Mouse (Mus musculus) CH12.LX (cell line): ENCODE results near the gene Il17f. TPM values are rescaled to one million over a fixed set of nuclear protein-coding genes. Genes with fewer than 3 reads are reported as not detected.

Experiments used
- DNase-seq: peaks from one replicate; pipeline ENCODE4 v3.0.0-alpha.2; 2013; ENCODE audit errors: extremely low read depth
- H3K27ac ChIP-seq: 2 replicates; pipeline ENCODE4 v1.5.1; 2012; ENCODE audit warnings: low read depth, mild to moderate bottlenecking, control low read depth, moderate library complexity; ENCODE audit not compliant: insufficient read depth
- H3K27me3 ChIP-seq: replicated peaks from 2 replicates; pipeline ENCODE3; 2012; ENCODE audit warnings: inconsistent platforms
- H3K36me3 ChIP-seq, 2 experiments: replicated peaks in 1 of 2; 2 replicates each; pipeline versions ENCODE3 to v1.6.1; 2012; ENCODE audit warnings: inconsistent platforms in 1 of 2, low read length in 1 of 2, mild to moderate bottlenecking in 1 of 2, mixed read lengths in 1 of 2, moderate library complexity in 1 of 2; ENCODE audit not compliant: control insufficient read depth in 1 of 2, insufficient read depth in 1 of 2
- H3K4me1 ChIP-seq, 2 experiments: 2 replicates each; pipeline ENCODE4 v1.6.1; 2012; ENCODE audit warnings: inconsistent platforms in 1 of 2, moderate library complexity in 1 of 2; ENCODE audit not compliant: insufficient read depth in 2 of 2, control insufficient read depth in 1 of 2
- H3K4me2 ChIP-seq: 2 replicates; pipeline ENCODE4 v1.6.1; 2012; ENCODE audit warnings: low read depth, mild to moderate bottlenecking, control low read depth; ENCODE audit not compliant: poor library complexity, insufficient read depth, severe bottlenecking
- H3K4me3 ChIP-seq, 3 experiments: fragments of 150-350 bp in 1 of 3; sonication (generic) in 1 of 3; replicated peaks in 1 of 3; 2 replicates each; pipeline versions ENCODE3 to v1.5.1; 2011 to 2012; ENCODE audit warnings: low read depth in 2 of 3, low read length in 2 of 3, mild to moderate bottlenecking in 2 of 3, moderate library complexity in 2 of 3, control low read depth in 1 of 3, improper control_type of control experiment in 1 of 3, inconsistent platforms in 1 of 3, mixed read lengths in 1 of 3; ENCODE audit not compliant: poor library complexity in 1 of 3
- H3K79me2 ChIP-seq: replicated peaks from 2 replicates; pipeline ENCODE4 v1.6.1; 2012; ENCODE audit warnings: mild to moderate bottlenecking, moderate library complexity; ENCODE audit not compliant: control insufficient read depth, poor library complexity, insufficient read depth, severe bottlenecking; ENCODE audit errors: extremely low read depth
- H3K9ac ChIP-seq: 2 replicates; pipeline ENCODE4 v1.6.1; 2012; ENCODE audit warnings: low read depth, mild to moderate bottlenecking, control low read depth, moderate library complexity; ENCODE audit not compliant: insufficient read depth
- H3K9me3 ChIP-seq: replicated peaks from 2 replicates; pipeline ENCODE3; 2012; ENCODE audit warnings: low read length, inconsistent platforms, mixed read lengths
- CTCF ChIP-seq, 2 experiments: IDR thresholded peaks in 1 of 2; conservative IDR thresholded peaks in 1 of 2; 2 replicates each; pipeline ENCODE4 v1.5.1; 2011 to 2012; ENCODE audit warnings: low read depth in 2 of 2, low read length in 2 of 2, improper control_type of control experiment in 1 of 2, inconsistent platforms in 1 of 2, mild to moderate bottlenecking in 1 of 2, moderate library complexity in 1 of 2
- E2F4 ChIP-seq: IDR thresholded peaks from 2 replicates; pipeline ENCODE4 v1.6.1; 2011; ENCODE audit warnings: low read depth, low read length, improper control_type of control experiment; ENCODE audit not compliant: insufficient replicate concordance
- EP300 ChIP-seq: IDR thresholded peaks from 2 replicates; pipeline ENCODE4 v1.6.1; 2011; ENCODE audit warnings: low read length, improper control_type of control experiment
- ETS1 ChIP-seq: conservative IDR thresholded peaks from 2 replicates; pipeline ENCODE4 v1.6.1; 2012; ENCODE audit warnings: low read depth, mild to moderate bottlenecking, inconsistent platforms, low read length, improper control_type of control experiment, moderate library complexity
- IRF4 ChIP-seq: IDR thresholded peaks from 2 replicates; pipeline ENCODE4 v1.6.1; 2014; ENCODE audit warnings: low read depth, mild to moderate bottlenecking, inconsistent platforms, low read length, improper control_type of control experiment
- JUN ChIP-seq: IDR thresholded peaks from 2 replicates; pipeline ENCODE4 v1.6.1; 2011; ENCODE audit warnings: low read depth, mild to moderate bottlenecking, low read length, improper control_type of control experiment, moderate library complexity; ENCODE audit not compliant: insufficient read depth
- JUND ChIP-seq: conservative IDR thresholded peaks from 2 replicates; pipeline ENCODE4 v1.6.1; 2011; ENCODE audit warnings: low read depth, low read length, improper control_type of control experiment
- MAFK ChIP-seq: IDR thresholded peaks from 2 replicates; pipeline ENCODE4 v1.6.1; 2011; ENCODE audit warnings: low read length, improper control_type of control experiment; ENCODE audit not compliant: insufficient replicate concordance
- MAX ChIP-seq: IDR thresholded peaks from 2 replicates; pipeline ENCODE4 v1.6.1; 2011; ENCODE audit warnings: low read length, improper control_type of control experiment
- MAZ ChIP-seq: IDR thresholded peaks from 2 replicates; pipeline ENCODE4 v1.6.1; 2012; ENCODE audit warnings: low read depth, mild to moderate bottlenecking, inconsistent platforms, low read length, improper control_type of control experiment, moderate library complexity
- MEF2A ChIP-seq: IDR thresholded peaks from 2 replicates; pipeline ENCODE4 v1.6.1; 2014; ENCODE audit warnings: low read depth, mild to moderate bottlenecking, inconsistent platforms, low read length, improper control_type of control experiment, borderline replicate concordance
- MXI1 ChIP-seq: IDR thresholded peaks from 2 replicates; pipeline ENCODE4 v1.6.1; 2011; ENCODE audit warnings: mild to moderate bottlenecking, low read depth, low read length, improper control_type of control experiment
- MYC ChIP-seq: IDR thresholded peaks from 2 replicates; pipeline ENCODE4 v1.6.1; 2011; ENCODE audit warnings: low read depth, mild to moderate bottlenecking, improper control_type of control experiment, low read length
- NRF1 ChIP-seq: IDR thresholded peaks from 2 replicates; pipeline ENCODE4 v1.6.1; 2014; ENCODE audit warnings: low read depth, mild to moderate bottlenecking, inconsistent platforms, low read length, improper control_type of control experiment, moderate library complexity
- PAX5 ChIP-seq: IDR thresholded peaks from 2 replicates; pipeline ENCODE4 v1.6.1; 2012; ENCODE audit warnings: low read length, inconsistent platforms, mixed read lengths
- POLR2AphosphoS2 ChIP-seq: IDR thresholded peaks from 2 replicates; pipeline ENCODE4 v1.6.1; 2011; ENCODE audit warnings: low read depth, low read length, improper control_type of control experiment
- RAD21 ChIP-seq: IDR thresholded peaks from 2 replicates; pipeline ENCODE4 v1.6.1; 2011; ENCODE audit warnings: low read depth, mild to moderate bottlenecking, low read length, improper control_type of control experiment, moderate library complexity
- SMC3 ChIP-seq: IDR thresholded peaks from 2 replicates; pipeline ENCODE4 v1.6.1; 2011; ENCODE audit warnings: low read depth, low read length, improper control_type of control experiment
- UBTF ChIP-seq: IDR thresholded peaks from 2 replicates; pipeline ENCODE4 v1.6.1; 2012; ENCODE audit warnings: low read depth, mild to moderate bottlenecking, inconsistent platforms, low read length, improper control_type of control experiment, moderate library complexity
- USF1 ChIP-seq: IDR thresholded peaks from 2 replicates; pipeline ENCODE4 v1.6.1; 2014; ENCODE audit warnings: low read depth, mild to moderate bottlenecking, inconsistent platforms, low read length, improper control_type of control experiment
- ZMIZ1 ChIP-seq: IDR thresholded peaks from 2 replicates; pipeline ENCODE4 v1.6.1; 2012; ENCODE audit warnings: low read depth, mild to moderate bottlenecking, inconsistent platforms, low read length, improper control_type of control experiment
- dilution Hi-C: fragments of 300-500 bp; cut with MboI; formaldehyde crosslinking; loops from 2 replicates; pipeline ENCODE4 v1.14.3; 2020; ENCODE audit warnings: low sequenced_read_pairs; ENCODE audit not compliant: extremely low pct_unique_long_range_greater_than_20kb, extremely low pct_ligation_motif_present
- in situ Hi-C: fragments of 300-500 bp; cut with MboI; formaldehyde crosslinking; loops from 3 replicates; pipeline ENCODE4 v1.14.3; 2019; ENCODE audit warnings: low sequenced_read_pairs, low pct_ligation_motif_present, low pct_unique_long_range_greater_than_20kb, mixed read lengths
- polyA plus RNA-seq: library from polyadenylated mRNA; unstranded; fragments of >175 nt; gene quantifications from 2 replicates; pipeline ENCODE4 v1.2.1, GENCODE M21; 2012; ENCODE audit warnings: low read depth; ENCODE audit not compliant: insufficient read length
- total RNA-seq, 2 experiments: library from RNA; depleted of rRNA; stranded (reverse); fragments of 300-350 nt in 1 of 2; fragments of >200 nt in 1 of 2; gene quantifications; 2 replicates each; pipeline ENCODE4 v1.2.3; 2012 to 2014

Gene Il17f
- total and polyA plus RNA-seq, 3 experiments, result 0.25 to 0.74 (median 0.63) TPM

DNA sequence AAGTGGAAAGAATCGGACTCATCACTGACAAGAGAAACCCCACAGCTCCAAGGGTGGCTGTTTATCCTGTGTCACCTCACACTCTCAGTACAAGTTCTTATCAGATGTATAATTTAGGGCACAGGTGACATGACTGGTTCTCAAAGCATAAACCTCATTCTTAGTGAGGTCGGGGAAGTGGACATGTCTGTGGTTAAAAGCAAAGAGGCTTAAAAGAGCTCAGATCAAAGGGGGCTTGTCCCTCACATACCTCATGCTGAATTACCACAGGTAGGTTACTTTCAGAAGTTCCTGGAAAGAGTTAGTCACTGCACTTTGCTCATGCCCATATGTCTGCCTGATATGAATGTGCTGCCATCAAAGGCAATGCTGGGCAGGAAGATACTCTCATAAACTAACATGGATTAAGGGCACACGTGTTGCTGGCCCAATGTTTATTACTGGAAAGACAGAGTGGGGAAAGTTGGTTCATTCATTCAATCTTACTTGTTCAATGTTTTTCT, 49.9 kb downstream of the Il17f start (continued):
- TF ChIP-seq POLR2AphosphoS2 (no peak), UBTF (no peak), ETS1 (peak; percentile 44; the same call in 1 of the 2 replicates), MAZ (no peak), MYC (no peak), E2F4 (no peak), IRF4 (peak; percentile 43), USF1 (no peak), ZMIZ1 (no peak), MAX (no peak), RAD21 (no peak)

DNA sequence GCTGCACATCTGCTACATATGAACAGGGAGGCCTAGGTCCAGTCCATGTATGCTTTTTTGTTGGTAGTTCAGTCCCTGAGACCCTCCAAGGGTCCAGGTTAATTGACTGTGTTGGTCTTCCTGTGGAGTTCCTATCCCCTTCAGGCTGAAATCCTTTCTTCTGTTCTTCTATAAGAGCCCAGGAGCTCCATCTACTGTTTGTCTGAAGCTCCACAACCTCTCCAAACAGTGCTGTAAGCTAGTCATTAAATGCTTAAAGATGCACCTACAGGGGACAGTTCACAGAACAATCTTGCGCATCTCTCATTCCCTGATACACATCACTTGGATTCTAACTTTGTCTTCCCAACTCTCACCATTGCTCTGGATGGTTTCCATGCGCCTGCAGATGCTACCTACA, 51.9 kb downstream of the Il17f start:
- H3K36me3 ChIP-seq, result no peaks in the 10 kb centered on the region
- no peaks in the 10 kb centered on the region for H3K79me2 ChIP-seq
- H3K4me3 ChIP-seq, result no peak overlapping the region
- no peak overlapping the region for H3K27ac ChIP-seq
- dilution Hi-C loops (no loop called here), in situ Hi-C loops (no loop called here)
- H3K4me2 ChIP-seq, result no peak overlapping the region
- H3K9me3 ChIP-seq, result no peaks in the 10 kb centered on the region
- TF ChIP-seq CTCF (conservative IDR thresholded peaks at IDR 0.05 in 1 of 2, IDR thresholded peaks at IDR 0.05 in 1 of 2; ENCODE audit: low read depth in 2 of 2, low read length in 2 of 2), result peak in 1 of 2 experiments; percentile 72; a peak in 2 of 4 replicates
- no peak for TF ChIP-seq PAX5
- TF ChIP-seq SMC3, result peak; percentile 69
- TF ChIP-seq MAFK, result no peak
- TF ChIP-seq MEF2A, result no peak
- peak; percentile 60 for TF ChIP-seq RAD21
- no peak overlapping the region for H3K9ac ChIP-seq
- H3K4me1 ChIP-seq, result peaks cover 0 to 13% of the 10 kb centered on the region in 2 experiments; a peak in 2 of 4 replicates
- no peaks in the 10 kb centered on the region for H3K27me3 ChIP-seq
- peak; percentile 21 for DNase-seq

DNA sequence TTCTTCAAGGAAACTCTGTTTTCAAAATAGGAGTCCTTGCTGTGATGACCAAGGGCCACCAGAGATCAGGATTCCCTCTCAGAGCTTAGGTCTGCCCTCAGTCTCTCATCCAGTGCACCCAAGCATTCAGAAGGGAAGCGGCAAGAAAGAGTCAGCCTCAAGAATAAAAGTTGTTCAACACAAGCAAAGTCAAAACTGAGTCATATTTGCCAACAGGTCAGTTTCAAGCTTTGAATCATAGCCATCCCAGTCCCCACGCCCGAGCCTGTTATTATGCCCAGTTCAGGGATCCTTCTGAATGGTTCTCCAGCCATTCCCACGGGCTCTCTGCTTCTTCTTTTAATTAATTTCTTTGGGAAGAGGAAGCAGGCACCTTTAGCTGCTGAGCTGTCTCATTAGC, 53.8 kb downstream of the Il17f start:
- H3K79me2 ChIP-seq, result no peaks in the 10 kb centered on the region
- dilution Hi-C loops (no loop called here), in situ Hi-C loops (no loop called here)
- H3K27ac ChIP-seq, result no peak overlapping the region
- peak; percentile 34 for DNase-seq
- no peak overlapping the region for H3K4me2 ChIP-seq
- peaks cover 0 to 13% of the 10 kb centered on the region in 2 experiments; a peak in 2 of 4 replicates for H3K4me1 ChIP-seq
- H3K9ac ChIP-seq, result no peak overlapping the region
- H3K4me3 ChIP-seq, result no peak overlapping the region
- no peaks in the 10 kb centered on the region for H3K36me3 ChIP-seq
- no peaks in the 10 kb centered on the region for H3K27me3 ChIP-seq
- no peak for TF ChIP-seq MXI1
- TF ChIP-seq IRF4, result peak; percentile 63
- peak; percentile 49; the same call in 1 of the 2 replicates for TF ChIP-seq ETS1
- TF ChIP-seq JUN, result peak; percentile 41; the same call in 1 of the 2 replicates
- no peak for TF ChIP-seq NRF1
- peak; percentile 66; the same call in 1 of the 2 replicates for TF ChIP-seq EP300
- peak; percentile 55; the same call in 1 of the 2 replicates for TF ChIP-seq JUND
- H3K9me3 ChIP-seq, result no peaks in the 10 kb centered on the region
